Mouse (Mus musculus) left cerebral cortex, adult 6 months (tissue): ENCODE results near the gene Rasgrp1. TPM values are rescaled to one million over a fixed set of nuclear protein-coding genes. Genes with fewer than 3 reads are reported as not detected.

Source experiments
- long read RNA-seq, 2 experiments: library from polyadenylated mRNA; unstranded; transcript quantifications; one replicate each; pipeline ENCODE4 v2.0.0; 2019 to 2020
- polyA plus RNA-seq: library from polyadenylated mRNA; unstranded; fragments of <200 nt; fragmentation: Nextera tagmentation; gene quantifications from 2 replicates; pipeline ENCODE4 v1.2.3, GENCODE M21; 2021

Gene Rasgrp1
- 109 and 127 TPM in 2 replicates for polyA plus RNA-seq
- long read RNA-seq, experiment 1, full-length matches to known transcripts = 569 of 779 reads
- long read RNA-seq, experiment 1, partial matches to known transcripts = 157 of 779 reads
- long read RNA-seq, experiment 1, other reads (novel, unspliced or antisense) = 53 of 779 reads
- long read RNA-seq, experiment 2, full-length matches to known transcripts = 37 of 139 reads
- long read RNA-seq, experiment 2, partial matches to known transcripts = 28 of 139 reads
- long read RNA-seq, experiment 2, other reads (novel, unspliced or antisense) = 74 of 139 reads

DNA sequence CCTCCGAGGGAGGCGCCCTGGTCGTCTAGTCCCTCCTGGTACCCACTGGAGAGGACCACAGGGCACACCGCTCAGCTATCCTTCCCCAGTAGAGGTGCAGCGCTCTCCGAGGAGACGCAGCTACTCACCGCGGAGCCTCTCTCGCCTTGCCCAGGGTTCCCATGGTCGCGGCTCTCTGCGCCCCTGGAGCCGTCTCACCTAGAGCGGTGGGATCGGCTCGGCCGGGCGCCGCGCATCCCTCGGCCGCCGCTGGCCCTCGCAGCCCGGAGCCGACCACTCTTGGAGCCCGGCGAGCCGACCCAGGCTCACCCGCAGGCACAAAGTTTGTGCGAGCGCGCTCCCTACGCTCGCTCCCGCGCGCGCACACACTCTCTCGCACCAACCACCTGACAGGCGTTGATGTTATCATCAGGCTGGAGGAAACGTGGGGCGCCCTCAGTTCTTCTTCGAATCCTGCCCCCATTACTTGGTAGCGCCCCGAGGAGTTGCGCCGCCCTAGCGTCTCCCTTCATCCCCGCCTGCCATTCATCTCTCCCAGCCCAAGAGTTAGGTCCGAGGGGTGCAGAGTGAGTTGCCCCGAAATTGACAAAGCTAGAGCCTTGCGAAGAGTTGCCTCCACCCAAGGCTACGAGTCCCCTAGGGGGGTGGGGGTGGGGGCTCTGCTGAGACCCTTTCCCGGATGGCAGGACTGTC is at the start of gene Rasgrp1:
TSS of gene Rasgrp1 (minus strand) at position 455 of the 693 bp plus-strand sequence.

DNA sequence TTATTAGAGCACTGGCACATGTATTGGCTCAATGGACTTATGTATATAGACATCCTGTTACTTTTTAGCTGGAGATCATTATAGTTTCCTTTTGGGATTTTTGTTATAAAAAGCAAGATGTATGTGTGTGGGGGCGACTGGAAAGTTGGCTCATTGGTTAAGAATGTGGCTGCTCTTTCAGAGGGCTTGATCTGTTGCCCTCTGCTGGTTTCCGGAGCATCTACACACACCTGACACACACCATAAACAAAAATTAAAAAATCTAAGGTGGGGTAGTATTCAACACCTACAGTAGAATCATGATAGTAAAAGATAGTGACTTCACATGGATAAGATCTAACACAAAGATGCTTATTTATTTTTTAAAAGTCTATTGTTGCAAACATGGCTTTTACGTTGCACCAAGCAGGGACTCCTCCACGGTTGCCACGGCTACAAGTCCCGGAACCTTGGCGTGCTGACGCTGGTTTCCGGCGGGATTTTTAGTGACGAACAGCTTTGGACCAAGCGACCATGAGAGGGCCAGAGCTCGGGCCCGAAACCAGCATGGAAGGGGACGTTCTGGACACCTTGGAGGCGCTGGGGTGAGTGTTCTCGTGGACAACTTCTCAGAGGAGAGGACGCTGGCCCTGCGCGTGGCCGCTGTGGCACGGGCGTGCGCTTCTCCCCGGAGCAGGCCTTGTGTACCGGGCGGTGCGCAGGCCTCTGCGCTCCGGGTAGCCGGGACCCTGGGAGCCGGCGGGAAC is 93.4 kb downstream of the Rasgrp1 start, which contains the start of gene Fam98b:
TSS of gene Fam98b (plus strand) at position 485 of the 746 bp plus-strand sequence.

Other genes starting within 250 kb of the Rasgrp1 start
- gene Spred1, start 221.6 kb downstream of the Rasgrp1 start, polyA plus RNA-seq = 13.2 and 23.6 TPM in 2 replicates
- 16.1 and 17.6 TPM in 2 replicates for gene Fam98b, start 93.3 kb downstream of the Rasgrp1 start, polyA plus RNA-seq